Mouse (Mus musculus) cortical plate, adult 2 months (tissue): ENCODE measurements around the gene Smarcal1. TPM values are rescaled to one million over a fixed set of nuclear protein-coding genes. Genes with fewer than 3 reads are reported as not detected.

ENCODE experiments used
- H3K27ac ChIP-seq: fragments of 200-500 bp; 2 replicates; pipeline ENCODE4 v1.5.1; 2012; ENCODE audit warnings: low read length, control low read depth, inconsistent platforms; ENCODE audit not compliant: insufficient read depth
- H3K4me1 ChIP-seq: fragments of 200-500 bp; 2 replicates; pipeline ENCODE4 v1.6.1; 2011; ENCODE audit warnings: low read length; ENCODE audit not compliant: control insufficient read depth, insufficient read depth
- H3K4me3 ChIP-seq: fragments of 200-500 bp; 2 replicates; pipeline ENCODE4 v1.5.1; 2011; ENCODE audit warnings: mild to moderate bottlenecking, low read length, control low read depth; ENCODE audit not compliant: insufficient read depth
- CTCF ChIP-seq: fragments of 200-500 bp; IDR thresholded peaks from 2 replicates; pipeline ENCODE4 v1.5.1; 2011; ENCODE audit warnings: mild to moderate bottlenecking, control low read depth, low read length; ENCODE audit not compliant: insufficient read depth; ENCODE audit errors: extremely low read depth
- POLR2A ChIP-seq: fragments of 200-500 bp; IDR thresholded peaks from 2 replicates; pipeline ENCODE4 v1.6.1; 2011; ENCODE audit warnings: mild to moderate bottlenecking, low read length, control low read depth; ENCODE audit not compliant: insufficient read depth; ENCODE audit errors: extremely low read depth
- polyA plus RNA-seq: library from polyadenylated mRNA; depleted of rRNA; stranded (reverse); fragments of >200 nt; gene quantifications from 2 replicates; pipeline ENCODE4 v1.2.3, GENCODE M21; 2012

The Smarcal1 gene
- polyA plus RNA-seq, 1 experiment, result 39.9 TPM

DNA sequence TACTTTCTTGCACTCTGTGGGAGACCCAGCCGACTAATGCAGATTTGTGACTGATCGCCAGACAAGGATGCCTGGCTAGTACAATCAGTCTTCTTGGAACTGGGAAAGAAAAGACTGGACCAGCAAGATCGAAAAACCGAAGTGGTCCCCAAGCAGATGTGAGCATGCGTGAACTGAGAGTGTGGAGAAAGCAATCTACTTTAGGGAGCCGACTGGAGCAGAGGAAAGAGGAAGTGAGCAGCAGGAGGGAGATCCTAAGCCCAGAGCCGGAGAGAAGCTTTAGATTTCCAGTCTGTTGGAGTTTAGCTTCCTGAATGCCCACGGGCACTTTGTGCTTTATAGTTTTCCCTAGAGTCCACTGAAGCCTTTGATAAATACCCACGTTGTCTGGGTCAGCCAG is 16.0 kb upstream of the Smarcal1 start:
- no peak for TF ChIP-seq CTCF
- no peak for TF ChIP-seq POLR2A
- Histone ChIP-seq H3K4me3 (no peak overlapping the region), H3K27ac (no peak overlapping the region), H3K4me1 (no peaks in the 10 kb centered on the region)

GRCm38 (mm10) chr1:72568725-72569124 is 14.3 kb upstream of the Smarcal1 start:
- Histone ChIP-seq H3K27ac (no peak overlapping the region), H3K4me1 (no peaks in the 10 kb centered on the region), H3K4me3 (no peak overlapping the region)
- no peak for TF ChIP-seq CTCF
- no peak for TF ChIP-seq POLR2A

GRCm38 (mm10) chr1:72574047-72574446 is 9.0 kb upstream of the Smarcal1 start:
- H3K27ac ChIP-seq, result no peak overlapping the region
- H3K4me3 ChIP-seq, result no peak overlapping the region
- no peak for TF ChIP-seq CTCF
- H3K4me1 ChIP-seq, result no peaks in the 10 kb centered on the region

DNA sequence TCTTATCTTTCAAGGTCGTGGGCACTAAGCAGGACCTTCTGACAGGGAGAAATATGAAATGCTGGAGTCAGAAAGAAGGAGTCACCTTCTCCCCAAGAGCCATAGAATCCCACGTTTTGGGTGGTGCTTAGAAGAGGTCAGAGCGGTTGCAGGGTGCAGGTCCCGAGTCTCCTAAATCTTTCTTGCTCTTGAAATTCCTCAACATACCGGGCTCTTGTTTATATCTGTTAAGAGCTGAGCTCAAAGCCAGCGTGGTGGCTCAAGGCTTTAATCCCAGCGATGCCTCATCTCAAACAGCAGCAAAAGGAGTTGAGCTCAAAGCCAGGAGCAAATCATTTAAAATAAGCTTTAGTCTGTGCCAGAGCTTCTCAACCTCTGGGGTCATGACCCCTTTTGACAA is 8.4 kb upstream of the Smarcal1 start:
- H3K4me3 ChIP-seq, result no peak overlapping the region
- H3K4me1 ChIP-seq, result no peaks in the 10 kb centered on the region
- TF ChIP-seq POLR2A, result no peak
- TF ChIP-seq CTCF, result no peak
- no peak overlapping the region for H3K27ac ChIP-seq

GRCm38 (mm10) chr1:72575121-72575520 is 7.9 kb upstream of the Smarcal1 start:
- Histone ChIP-seq H3K4me3 (no peak overlapping the region), H3K4me1 (no peaks in the 10 kb centered on the region), H3K27ac (no peak overlapping the region)
- TF ChIP-seq POLR2A (no peak), CTCF (peak; percentile 43; the same call in 1 of the 2 replicates)

DNA sequence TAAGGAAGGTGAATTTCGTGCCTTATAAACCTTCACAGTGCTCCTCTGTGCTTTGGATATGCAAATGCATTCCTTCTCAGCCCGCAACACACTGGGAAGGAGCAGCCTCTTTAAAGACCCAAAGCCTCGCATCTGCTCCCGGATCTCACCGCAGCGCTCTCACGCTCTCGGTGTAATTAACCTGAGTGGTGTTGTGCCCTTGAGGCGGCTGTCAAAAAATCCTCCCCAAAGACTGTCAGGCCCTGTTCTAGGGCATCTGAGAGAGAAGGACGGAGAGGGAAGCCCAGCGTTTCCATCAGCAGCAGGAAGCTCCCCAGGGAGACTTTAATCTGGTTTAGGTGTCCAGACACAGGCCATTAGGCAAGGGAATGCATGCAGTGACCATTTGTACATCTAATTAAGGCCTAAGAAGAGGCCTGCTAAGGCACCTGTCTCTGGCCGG is 5.5 kb upstream of the Smarcal1 start:
- TF ChIP-seq POLR2A (no peak), CTCF (no peak)
- no peaks in the 10 kb centered on the region for H3K4me1 ChIP-seq
- no peak overlapping the region for H3K4me3 ChIP-seq
- H3K27ac ChIP-seq, result no peak overlapping the region; the same call in 1 of the 2 replicates

DNA sequence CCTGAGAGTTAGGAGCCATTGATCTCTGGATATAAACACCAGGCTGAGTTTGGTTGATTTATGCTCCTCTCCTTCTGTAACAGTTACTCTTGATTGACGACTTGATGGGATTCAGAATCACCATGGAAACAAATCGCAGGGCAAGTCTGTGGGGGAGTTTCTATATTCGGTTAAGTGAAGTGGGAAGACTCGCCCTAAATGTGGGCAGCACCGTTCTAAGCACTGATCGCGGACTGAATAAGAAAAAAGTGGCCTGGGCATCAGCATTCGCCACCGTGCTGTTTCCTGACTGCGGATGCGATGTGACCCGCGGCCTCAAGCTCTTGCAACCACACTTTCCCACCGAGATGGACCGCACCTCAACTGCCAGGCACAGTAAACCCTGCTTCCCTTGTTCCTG is 4.7 kb upstream of the Smarcal1 start:
- Histone ChIP-seq H3K4me1 (no peaks in the 10 kb centered on the region), H3K27ac (peak overlapping the region; percentile 38), H3K4me3 (peak overlapping the region; percentile 22)
- TF ChIP-seq CTCF (no peak), POLR2A (no peak)

GRCm38 (mm10) chr1:72578806-72579205 is 4.2 kb upstream of the Smarcal1 start:
- Histone ChIP-seq H3K27ac (peak overlapping the region; percentile 38), H3K4me3 (peak overlapping the region; percentile 22), H3K4me1 (no peaks in the 10 kb centered on the region)
- TF ChIP-seq POLR2A (no peak), CTCF (no peak)

GRCm38 (mm10) chr1:72583906-72584305 is 855 bp downstream of the Smarcal1 start:
- H3K27ac ChIP-seq, result no peak overlapping the region
- TF ChIP-seq POLR2A, result no peak
- no peak for TF ChIP-seq CTCF
- no peaks in the 10 kb centered on the region; the same call in 1 of the 2 replicates for H3K4me1 ChIP-seq

GRCm38 (mm10) chr1:72585971-72586875 is 3.2 kb downstream of the Smarcal1 start:
- no peaks in the 10 kb centered on the region; the same call in 1 of the 2 replicates for H3K4me1 ChIP-seq
- TF ChIP-seq POLR2A, result no peak
- no peak for TF ChIP-seq CTCF
- no peak overlapping the region for H3K4me3 ChIP-seq
- H3K27ac ChIP-seq, result no peak overlapping the region

More at GRCm38 (mm10) chr1:72583906-72584305, 855 bp downstream of the Smarcal1 start:
- peak overlapping the region; percentile 46; the same call in 1 of the 2 replicates for H3K4me3 ChIP-seq
